Mouse (Mus musculus) midbrain, embryonic 16.5 days (tissue): ENCODE measurements at regions not wholly inside any gene's neighbourhood (a gene's known extent, or its start where the extent isn't known, plus 50 kb on each side); places are given as distances from the start of the nearest gene placed in this dataset.
A peak's percentile ranks its signal among the peaks of the same experiment; 100 is the strongest.

Source experiments
- ATAC-seq: fragments of 200-750 bp; cut with Nextera tagmentation; 2 replicates; pipeline ENCODE4 v1.8.0; 2017; ENCODE audit warnings: moderate TSS enrichment
- H3K27ac ChIP-seq: fragments of 300-500 bp; sonication (generic); 2 replicates; pipeline ENCODE4 v1.5.1; 2014; ENCODE audit warnings: mild to moderate bottlenecking, low read length, mixed read lengths
- H3K27me3 ChIP-seq: fragments of 300-500 bp; sonication (generic); 2 replicates; pipeline ENCODE4 v1.6.1; 2014; ENCODE audit warnings: low read depth, low read length, mixed read lengths; ENCODE audit not compliant: control insufficient read depth, insufficient read depth
- H3K36me3 ChIP-seq: fragments of 300-500 bp; sonication (generic); 2 replicates; pipeline ENCODE4 v1.6.1; 2014; ENCODE audit warnings: mild to moderate bottlenecking, low read length, moderate library complexity, mixed read lengths; ENCODE audit not compliant: control insufficient read depth, insufficient read depth
- H3K4me1 ChIP-seq: fragments of 300-500 bp; sonication (generic); 2 replicates; pipeline ENCODE4 v1.6.1; 2014; ENCODE audit warnings: mild to moderate bottlenecking, low read length, mixed read lengths; ENCODE audit not compliant: control insufficient read depth, insufficient read depth
- H3K4me2 ChIP-seq: fragments of 300-500 bp; sonication (generic); 2 replicates; pipeline ENCODE4 v1.6.1; 2014; ENCODE audit warnings: mild to moderate bottlenecking, low read length, mixed read lengths
- H3K4me3 ChIP-seq: fragments of 300-500 bp; sonication (generic); 2 replicates; pipeline ENCODE4 v1.5.1; 2014; ENCODE audit warnings: low read depth, mild to moderate bottlenecking, low read length, moderate library complexity, mixed read lengths
- H3K9ac ChIP-seq: fragments of 300-500 bp; sonication (generic); 2 replicates; pipeline ENCODE4 v1.6.1; 2014; ENCODE audit warnings: low read depth, low read length, mixed read lengths
- H3K9me3 ChIP-seq: fragments of 300-500 bp; sonication (generic); replicated peaks from 2 replicates; pipeline ENCODE4 v1.6.1; 2014; ENCODE audit warnings: mild to moderate bottlenecking, low read length, mixed read lengths; ENCODE audit not compliant: control insufficient read depth, poor library complexity, severe bottlenecking
- WGBS: fragments of 180-500 bp; shearing (Covaris S2); extraction: QIAGEN DNeasy Blood & Tissue Kit; methylation state at CpG from one replicate; pipeline ENCODE4 v1.1.7; 2014; 5-methylcytosine and 5-hydroxymethylcytosine counted together

DNA sequence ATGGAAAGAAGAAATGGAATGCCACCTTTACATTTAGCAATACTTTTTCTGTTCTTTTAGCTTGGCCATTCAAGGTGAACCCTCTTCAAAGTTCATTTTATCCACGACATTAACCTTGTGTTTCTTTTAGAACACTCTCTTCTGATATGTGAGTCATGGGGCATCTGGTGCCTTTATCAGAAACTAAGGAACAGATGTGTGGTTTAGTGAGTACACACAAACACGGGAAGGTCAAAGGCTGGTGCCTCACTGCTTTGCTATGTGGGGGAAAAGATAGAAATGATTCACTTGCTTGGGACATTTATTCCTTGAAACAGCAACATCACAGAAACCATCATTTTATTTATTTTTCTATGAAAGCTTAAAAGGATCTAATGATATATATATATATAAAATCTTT is 428.7 kb downstream of the Kctd12 start:
- Histone ChIP-seq H3K9ac (no peak overlapping the region), H3K36me3 (no peaks in the 10 kb centered on the region), H3K4me2 (no peak overlapping the region), H3K27me3 (no peaks in the 10 kb centered on the region), H3K27ac (no peak overlapping the region), H3K9me3 (no peaks in the 10 kb centered on the region), H3K4me1 (no peaks in the 10 kb centered on the region), H3K4me3 (no peak overlapping the region)
- ATAC-seq, result no peak
- 78% methylated on average over 2 of the region's 2 CpGs for WGBS

GRCm38 (mm10) chr14:102552598-102552997 is 429.8 kb downstream of the Kctd12 start:
- no peak for ATAC-seq
- H3K9ac ChIP-seq, result no peak overlapping the region
- H3K27me3 ChIP-seq, result no peaks in the 10 kb centered on the region
- H3K4me3 ChIP-seq, result no peak overlapping the region
- no peak overlapping the region for H3K4me2 ChIP-seq
- H3K27ac ChIP-seq, result no peak overlapping the region
- 87% methylated on average over 2 of the region's 2 CpGs for WGBS
- H3K9me3 ChIP-seq, result no peaks in the 10 kb centered on the region
- no peaks in the 10 kb centered on the region for H3K36me3 ChIP-seq
- no peaks in the 10 kb centered on the region for H3K4me1 ChIP-seq

DNA sequence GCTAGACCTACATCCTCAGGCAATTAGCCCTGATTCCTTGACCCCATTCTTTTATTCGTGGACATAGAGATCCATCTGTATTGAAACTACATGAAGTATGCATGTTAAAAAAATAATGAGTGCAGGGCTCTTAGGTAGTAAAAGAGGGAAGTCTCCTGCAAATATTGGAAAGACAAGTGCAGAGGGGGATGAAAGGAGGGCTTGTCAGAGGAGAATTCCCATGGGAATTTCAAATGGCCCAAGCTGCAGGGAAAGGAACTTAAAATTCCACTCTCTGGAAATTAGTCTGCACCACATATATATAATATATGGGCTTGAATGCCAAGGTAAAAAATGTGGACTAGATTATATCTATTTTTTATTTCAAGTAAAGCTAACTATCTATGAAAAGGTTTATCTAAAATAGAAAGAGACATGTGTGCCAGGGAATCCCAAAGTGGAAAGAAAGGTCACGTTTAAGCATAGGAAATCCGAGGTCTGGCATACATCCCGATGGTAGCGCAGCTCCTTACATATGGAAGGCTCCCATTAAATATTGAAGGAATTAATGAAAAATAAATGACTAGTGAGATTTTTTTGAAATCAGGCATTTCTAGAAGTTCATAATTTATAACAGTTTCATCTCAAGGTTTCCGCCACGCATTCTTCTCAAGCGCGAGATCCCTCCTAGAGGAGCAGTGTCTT is 457.4 kb downstream of the Kctd12 start:
- H3K4me2 ChIP-seq, result no peak overlapping the region
- H3K27me3 ChIP-seq, result no peaks in the 10 kb centered on the region
- peak; percentile 25; the same call in 1 of the 2 replicates for ATAC-seq
- H3K36me3 ChIP-seq, result no peaks in the 10 kb centered on the region
- no peaks in the 10 kb centered on the region for H3K4me1 ChIP-seq
- no peak overlapping the region for H3K9ac ChIP-seq
- H3K4me3 ChIP-seq, result no peak overlapping the region
- WGBS, result 75% methylated on average over 9 of the region's 9 CpGs
- H3K9me3 ChIP-seq, result no peaks in the 10 kb centered on the region
- H3K27ac ChIP-seq, result no peak overlapping the region

DNA sequence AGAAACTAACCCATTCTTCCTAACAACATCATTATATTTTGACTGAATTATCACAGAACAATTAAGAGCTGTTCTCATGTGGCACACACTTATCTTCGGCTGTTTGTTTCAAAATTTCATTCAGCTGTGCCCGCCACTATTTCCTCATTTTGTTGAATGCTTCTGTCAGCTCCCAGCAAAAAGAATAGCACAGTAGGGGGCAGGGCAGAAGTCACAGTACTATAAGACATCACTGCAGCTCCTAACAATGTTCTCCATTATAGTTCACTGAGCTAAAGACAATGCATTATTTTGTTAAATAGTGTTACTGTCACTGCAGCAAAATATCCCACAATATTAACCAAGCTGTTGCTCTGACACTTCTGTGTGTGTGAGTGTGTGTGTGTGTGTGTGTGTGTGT is 465.7 kb downstream of the Kctd12 start:
- ATAC-seq, result no peak
- 7% methylated on average over 2 of the region's 2 CpGs for WGBS
- H3K9ac ChIP-seq, result no peak overlapping the region
- H3K4me1 ChIP-seq, result peaks cover 3% of the 10 kb centered on the region
- no peak overlapping the region for H3K27ac ChIP-seq
- no peak overlapping the region for H3K4me3 ChIP-seq
- H3K9me3 ChIP-seq, result no peaks in the 10 kb centered on the region
- H3K27me3 ChIP-seq, result no peaks in the 10 kb centered on the region
- H3K36me3 ChIP-seq, result no peaks in the 10 kb centered on the region
- no peak overlapping the region for H3K4me2 ChIP-seq

DNA sequence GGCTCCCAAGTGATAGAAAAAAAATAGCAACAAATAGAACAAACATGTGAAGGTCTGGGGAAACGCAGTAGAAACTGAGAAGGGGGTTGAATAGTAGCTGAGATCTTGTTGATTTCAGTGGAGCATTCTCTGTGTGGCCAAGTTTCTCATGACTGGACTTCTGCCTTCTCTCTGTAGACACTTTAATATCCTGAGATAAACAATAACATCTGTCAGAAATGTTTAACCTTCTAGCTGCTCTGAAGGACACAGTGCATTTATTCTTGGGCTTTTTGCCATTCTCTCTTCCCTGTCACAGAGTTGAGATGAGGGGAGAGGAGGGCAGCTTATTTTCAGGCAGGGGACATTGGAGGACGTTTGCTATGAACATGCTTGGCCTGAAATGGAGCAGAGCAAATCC is 467.9 kb downstream of the Kctd12 start:
- Histone ChIP-seq H3K9me3 (no peaks in the 10 kb centered on the region), H3K4me3 (no peak overlapping the region), H3K9ac (no peak overlapping the region), H3K4me2 (no peak overlapping the region), H3K4me1 (peaks cover 3% of the 10 kb centered on the region), H3K36me3 (no peaks in the 10 kb centered on the region), H3K27ac (no peak overlapping the region), H3K27me3 (no peaks in the 10 kb centered on the region)
- no peak for ATAC-seq
- WGBS, result 68% methylated on average over 2 of the region's 2 CpGs

DNA sequence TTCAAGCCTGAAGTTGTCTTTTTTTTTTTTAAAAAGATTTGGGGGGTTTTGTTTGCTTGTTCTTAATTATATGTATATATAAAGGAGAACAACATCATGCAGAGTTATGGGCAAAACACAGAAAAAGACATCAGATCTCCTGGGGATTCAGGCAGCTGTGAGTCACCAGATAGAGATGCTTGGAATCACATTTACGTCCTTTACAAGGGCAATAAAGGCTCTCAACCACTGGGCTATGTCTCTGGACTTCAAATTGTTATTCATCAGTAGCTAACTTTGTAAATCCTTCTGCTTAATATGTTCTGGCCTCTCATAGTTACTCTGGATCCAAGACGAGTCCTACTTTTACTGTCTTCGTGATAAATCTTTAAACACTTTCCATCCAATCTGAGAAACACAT is 469.8 kb downstream of the Kctd12 start:
- WGBS, result 80% methylated on average over 3 of the region's 3 CpGs
- Histone ChIP-seq H3K4me1 (peaks cover 3% of the 10 kb centered on the region), H3K36me3 (no peaks in the 10 kb centered on the region), H3K4me2 (no peak overlapping the region), H3K9me3 (no peaks in the 10 kb centered on the region), H3K4me3 (no peak overlapping the region), H3K27ac (no peak overlapping the region), H3K9ac (no peak overlapping the region), H3K27me3 (no peaks in the 10 kb centered on the region)
- no peak for ATAC-seq

DNA sequence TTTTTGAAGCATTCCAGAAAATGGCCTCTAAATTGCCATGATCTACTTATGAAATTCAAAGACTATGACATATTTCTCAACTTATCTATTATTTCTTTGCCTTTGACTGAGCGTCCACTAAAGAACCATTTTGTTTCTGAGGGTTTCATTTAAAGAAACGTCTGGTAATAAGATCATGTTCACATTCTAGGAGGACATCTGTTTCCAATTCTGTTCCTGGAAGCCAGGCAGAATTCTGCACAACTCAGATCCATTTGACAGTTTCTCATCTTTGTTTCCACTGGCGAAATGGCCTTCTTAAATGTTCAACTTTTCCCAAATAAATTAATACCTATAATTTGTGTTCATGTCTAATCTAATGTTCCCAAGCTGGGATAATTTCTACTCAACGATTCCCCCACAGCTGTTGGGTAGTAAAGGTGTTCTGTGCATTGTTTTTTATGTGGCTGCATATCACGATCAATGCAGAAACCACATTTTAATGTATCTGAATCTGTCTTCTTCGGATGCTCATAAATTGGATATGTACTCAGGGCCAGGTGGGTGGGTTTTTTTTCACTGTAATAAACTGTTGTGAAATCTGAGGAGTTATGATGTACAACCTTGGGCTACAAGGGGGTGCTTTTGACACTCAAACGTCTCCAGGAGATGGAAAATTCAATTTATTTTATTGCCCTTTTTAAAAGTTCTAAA is 470.6 kb downstream of the Kctd12 start:
- 82% methylated on average over 7 of the region's 7 CpGs for WGBS
- Histone ChIP-seq H3K9me3 (no peaks in the 10 kb centered on the region), H3K9ac (no peak overlapping the region), H3K36me3 (no peaks in the 10 kb centered on the region), H3K27me3 (no peaks in the 10 kb centered on the region), H3K27ac (no peak overlapping the region), H3K4me2 (no peak overlapping the region), H3K4me1 (peaks cover 3% of the 10 kb centered on the region), H3K4me3 (no peak overlapping the region)
- ATAC-seq, result no peak

DNA sequence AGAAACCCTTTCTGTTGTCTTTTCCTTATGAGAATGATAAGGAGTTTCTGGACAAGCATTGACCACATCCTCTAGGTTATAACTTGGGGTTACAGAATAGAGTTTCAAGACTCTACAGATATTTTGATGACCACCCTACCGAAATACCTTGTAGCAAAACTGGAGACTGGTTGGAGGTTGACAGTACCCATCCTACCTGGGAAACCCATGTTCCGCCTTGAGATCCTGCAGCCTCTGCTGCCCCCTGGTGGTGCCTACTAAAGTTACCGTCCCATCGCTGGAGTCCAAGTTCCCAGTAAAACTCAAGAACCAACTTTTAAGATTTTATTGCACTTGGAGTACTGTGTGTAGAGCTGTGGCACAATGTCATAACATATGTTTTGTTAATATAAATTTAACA is 472.1 kb downstream of the Kctd12 start:
- Histone ChIP-seq H3K27ac (no peak overlapping the region), H3K36me3 (no peaks in the 10 kb centered on the region), H3K9me3 (no peaks in the 10 kb centered on the region), H3K9ac (no peak overlapping the region), H3K4me3 (no peak overlapping the region), H3K27me3 (no peaks in the 10 kb centered on the region), H3K4me1 (no peaks in the 10 kb centered on the region), H3K4me2 (no peak overlapping the region)
- WGBS, result 29% methylated on average over 4 of the region's 4 CpGs
- no peak for ATAC-seq

GRCm38 (mm10) chr14:102505696-102506321 is 476.6 kb downstream of the Kctd12 start:
- no peaks in the 10 kb centered on the region for H3K27me3 ChIP-seq
- H3K9ac ChIP-seq, result no peak overlapping the region
- ATAC-seq, result no peak
- H3K4me2 ChIP-seq, result no peak overlapping the region
- H3K36me3 ChIP-seq, result no peaks in the 10 kb centered on the region
- 93% methylated on average over 3 of the region's 3 CpGs for WGBS
- no peak overlapping the region for H3K27ac ChIP-seq
- H3K9me3 ChIP-seq, result no peaks in the 10 kb centered on the region
- no peaks in the 10 kb centered on the region for H3K4me1 ChIP-seq
- H3K4me3 ChIP-seq, result no peak overlapping the region
